Mouse (Mus musculus): ENCODE measurements around the gene Pard3.

Pard3 gene

DNA sequence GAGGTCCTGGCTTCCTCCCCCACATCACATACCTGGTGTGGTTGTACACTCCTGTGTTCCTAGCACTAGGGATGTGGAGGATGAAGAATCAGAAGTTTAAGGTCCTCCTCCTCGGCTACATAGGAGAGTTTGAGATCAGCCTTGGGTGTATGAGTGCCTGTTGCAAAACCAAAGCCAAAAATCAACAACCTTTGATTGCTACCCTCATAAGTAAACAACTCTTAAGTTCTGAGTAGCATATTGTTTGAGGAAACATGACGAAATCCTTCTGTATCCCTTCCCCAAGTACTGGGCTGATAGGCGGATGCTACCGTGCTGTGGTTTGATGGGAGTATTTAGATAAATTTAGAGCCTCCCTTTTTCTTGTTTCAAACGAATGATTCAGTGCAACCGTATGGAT is 20.9 kb downstream of the Pard3 start:
- DNase-seq (ENCODE audit: low read depth, low spot score): no peak

DNA sequence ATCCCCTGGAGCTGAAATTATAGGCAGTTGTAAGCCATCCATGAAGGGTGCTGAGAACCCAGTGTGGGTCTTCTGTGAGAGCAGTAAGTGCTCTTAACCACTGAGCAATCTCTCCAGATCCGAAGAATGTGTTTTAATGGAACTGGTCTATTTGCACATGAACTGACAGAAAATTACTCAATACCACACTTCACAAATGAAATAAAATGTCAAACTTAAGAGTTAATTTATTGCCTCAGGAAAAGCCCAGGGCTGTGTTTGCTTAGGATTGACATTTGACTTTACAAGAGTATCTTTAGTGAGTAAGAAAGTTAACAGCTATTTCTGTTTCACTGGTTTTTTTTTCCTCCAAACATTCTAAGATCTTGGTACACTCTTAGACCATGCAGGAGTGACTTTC is 23.7 kb downstream of the Pard3 start:
- DNase-seq (ENCODE audit: low read depth, low spot score): no peak

GRCm38 (mm10) chr8:127088372-127088771 is 24.7 kb downstream of the Pard3 start:
- peak; percentile 63 for DNase-seq (ENCODE audit: low read depth, low spot score)

DNA sequence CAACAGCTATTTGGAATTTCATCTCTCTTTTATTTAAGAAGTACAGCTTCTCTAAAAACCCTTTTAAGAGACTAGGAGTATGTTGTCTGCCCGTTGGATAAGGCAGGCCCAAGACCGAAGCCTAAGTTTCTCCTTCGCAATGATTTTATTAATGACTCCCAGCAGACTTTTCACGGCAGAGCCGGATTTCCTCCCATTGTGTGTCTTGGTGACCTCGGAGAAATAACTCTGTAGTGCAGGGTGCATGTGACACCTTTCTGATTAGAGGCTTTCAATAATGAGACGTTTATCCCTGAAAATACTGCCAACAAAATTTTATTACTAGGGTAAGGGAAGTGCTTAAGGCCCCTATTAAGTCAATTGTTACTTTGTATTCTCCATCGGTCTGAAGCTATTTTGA is 25.3 kb downstream of the Pard3 start:
- no peak for DNase-seq (ENCODE audit: low read depth, low spot score)

DNA sequence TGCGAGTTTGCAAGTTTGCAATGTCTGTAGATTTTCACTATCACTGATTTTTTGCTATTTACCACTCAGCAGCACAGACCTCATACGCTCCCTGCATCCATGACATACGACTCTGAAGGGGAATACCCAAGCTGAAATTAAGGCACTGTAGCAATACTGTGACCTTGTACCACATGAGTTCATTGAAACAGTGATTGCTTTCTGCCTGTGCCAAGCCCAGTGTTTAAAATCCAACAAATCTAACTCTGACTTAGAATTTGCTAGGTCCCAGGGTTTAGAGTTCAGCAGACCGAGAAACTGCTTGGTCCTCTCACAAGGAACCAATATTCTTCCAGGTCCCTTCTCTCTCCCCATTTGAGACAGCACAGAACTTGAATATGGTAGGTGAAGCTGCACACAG is 26.7 kb downstream of the Pard3 start:
- DNase-seq (ENCODE audit: low read depth, low spot score): no peak

- DNase-seq (ENCODE audit: low read depth, low spot score): no peak
Measured at GRCm38 (mm10) chr8:127091936-127092335, 28.2 kb downstream of the Pard3 start.

GRCm38 (mm10) chr8:127092383-127093112 is 28.9 kb downstream of the Pard3 start:
- DNase-seq (ENCODE audit: low read depth, low spot score): peak; percentile 73

DNA sequence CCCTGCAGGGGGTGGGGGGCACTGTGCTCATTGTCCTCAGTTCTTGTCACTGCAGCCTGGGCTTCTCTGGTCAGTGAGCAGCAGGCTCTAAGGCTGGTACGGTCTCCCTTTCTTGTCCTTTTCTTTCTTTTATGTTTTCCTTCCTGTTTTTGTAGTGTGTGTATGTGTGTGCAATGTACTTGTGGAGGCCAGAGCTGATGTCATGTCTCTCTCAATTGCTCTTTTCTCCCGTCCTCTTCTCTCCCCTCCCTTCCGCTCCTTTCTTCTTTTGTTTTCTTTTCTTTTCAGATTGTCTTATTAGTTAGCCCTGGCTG is 29.4 kb downstream of the Pard3 start:
- DNase-seq (ENCODE audit: low read depth, low spot score): no peak

- no peak for DNase-seq (ENCODE audit: low read depth, low spot score)
Measured at GRCm38 (mm10) chr8:127095763-127096162, 32.1 kb downstream of the Pard3 start.

DNA sequence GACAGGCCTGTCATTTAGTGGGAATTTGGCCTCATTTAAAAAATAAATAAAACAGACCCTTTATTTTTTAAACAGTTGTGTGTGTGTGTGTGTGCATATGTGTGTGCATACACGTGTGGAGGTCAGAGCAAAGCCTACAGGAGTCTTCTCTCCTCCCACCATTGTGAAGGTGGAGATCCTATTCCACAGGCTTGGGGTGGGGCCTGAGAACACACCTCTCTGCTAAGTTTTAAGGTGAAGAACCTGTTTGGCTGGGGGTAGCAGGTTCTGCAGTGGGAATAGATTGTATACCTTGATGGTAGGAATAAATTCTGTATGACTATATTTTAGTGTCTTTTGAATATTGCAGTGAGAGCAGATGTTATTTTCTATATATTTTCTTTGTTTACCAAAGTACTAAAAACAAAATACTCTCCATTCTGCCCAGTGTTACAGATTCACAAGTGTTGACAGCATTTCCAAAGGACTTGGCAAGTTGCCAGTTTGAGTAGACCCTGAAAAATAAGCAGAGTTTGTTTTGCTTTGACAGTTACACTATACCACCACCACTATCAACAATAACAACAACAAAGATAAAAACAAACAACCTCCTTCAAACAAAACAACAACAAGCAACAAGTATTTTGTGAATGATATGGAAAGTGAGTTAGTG is 35.9 kb downstream of the Pard3 start:
- DNase-seq (ENCODE audit: low read depth, low spot score): no peak

GRCm38 (mm10) chr8:127103256-127103655 is 39.6 kb downstream of the Pard3 start:
- DNase-seq (ENCODE audit: low read depth, low spot score): no peak

DNA sequence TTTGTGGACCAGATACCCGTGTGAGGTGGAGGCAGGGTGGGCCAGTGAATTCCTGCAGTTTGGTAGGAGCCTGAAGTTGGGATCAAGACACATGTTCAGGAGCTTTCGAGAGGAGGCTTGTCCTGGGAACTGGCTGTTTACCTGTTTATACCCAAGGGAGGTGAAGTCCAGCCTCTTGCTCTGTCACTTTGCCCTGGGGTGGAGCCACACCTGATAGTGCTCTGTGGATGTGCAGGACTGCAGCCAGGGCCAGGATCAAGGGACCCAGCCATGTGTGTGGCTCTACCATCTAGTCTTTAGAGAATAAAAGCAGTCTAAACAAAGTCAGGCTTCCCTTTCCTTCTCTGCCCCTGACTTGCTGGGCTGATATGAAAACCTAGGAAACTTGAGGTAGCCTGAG is 40.9 kb downstream of the Pard3 start:
- no peak for DNase-seq (ENCODE audit: low read depth, low spot score)

DNA sequence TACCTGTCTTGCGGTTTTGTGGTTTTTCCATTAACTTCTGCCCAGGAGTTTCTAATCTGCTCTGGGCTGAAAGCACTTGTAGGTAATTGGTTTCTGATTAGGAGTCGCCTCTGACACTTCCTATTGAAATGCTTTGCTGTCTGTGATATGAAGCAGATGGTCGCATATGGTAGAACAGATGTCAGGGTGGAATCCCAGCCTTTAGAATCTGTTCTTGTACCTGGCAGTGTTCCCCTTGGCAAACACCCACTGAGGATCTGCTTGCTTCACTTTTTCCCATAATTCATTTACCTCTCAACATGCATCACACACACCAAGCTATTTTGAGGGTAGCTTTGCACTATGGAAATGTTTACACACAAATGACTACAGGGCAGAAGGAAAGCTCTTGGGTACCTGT is 44.2 kb downstream of the Pard3 start:
- DNase-seq (ENCODE audit: low read depth, low spot score): no peak

DNA sequence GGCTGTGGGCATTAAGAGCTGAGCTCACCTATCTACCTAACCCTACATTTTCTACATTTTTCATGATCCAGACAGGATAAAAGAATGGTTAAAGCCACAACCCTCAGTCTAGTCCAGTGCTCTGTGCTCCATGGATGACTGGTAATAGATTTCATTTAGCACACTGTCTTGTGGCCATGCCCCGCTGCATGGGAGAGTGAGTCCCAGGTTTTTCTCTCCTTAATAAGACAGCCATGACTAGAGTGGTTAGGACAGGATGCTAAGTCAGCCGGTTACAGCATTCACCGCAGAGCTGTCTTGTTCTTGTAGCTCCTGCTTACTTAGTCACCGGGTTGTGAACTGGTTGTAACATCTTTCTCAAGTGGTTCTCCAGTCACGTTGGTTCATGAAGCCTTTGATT is 49.5 kb downstream of the Pard3 start:
- DNase-seq (ENCODE audit: low read depth, low spot score): no peak

DNA sequence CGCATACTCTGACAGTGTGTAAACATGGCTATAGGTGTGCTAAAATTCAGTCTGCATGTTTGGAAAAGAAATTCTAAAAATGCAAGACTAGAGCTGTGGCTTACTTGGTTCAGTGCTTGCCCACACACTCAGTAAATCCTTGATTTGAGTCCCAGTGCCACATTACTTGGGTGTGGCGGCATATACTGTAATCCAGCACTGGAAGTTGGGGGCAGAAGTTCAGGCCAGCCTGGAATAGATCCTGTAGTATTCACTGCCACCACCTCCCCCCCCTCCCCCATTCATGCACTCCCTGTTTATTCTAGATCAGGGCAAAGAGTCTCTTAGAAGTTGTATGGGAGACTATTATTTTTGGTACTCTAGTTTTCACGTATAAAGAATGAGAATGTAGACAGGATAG is 52.1 kb downstream of the Pard3 start:
- no peak for DNase-seq (ENCODE audit: low read depth, low spot score)

DNA sequence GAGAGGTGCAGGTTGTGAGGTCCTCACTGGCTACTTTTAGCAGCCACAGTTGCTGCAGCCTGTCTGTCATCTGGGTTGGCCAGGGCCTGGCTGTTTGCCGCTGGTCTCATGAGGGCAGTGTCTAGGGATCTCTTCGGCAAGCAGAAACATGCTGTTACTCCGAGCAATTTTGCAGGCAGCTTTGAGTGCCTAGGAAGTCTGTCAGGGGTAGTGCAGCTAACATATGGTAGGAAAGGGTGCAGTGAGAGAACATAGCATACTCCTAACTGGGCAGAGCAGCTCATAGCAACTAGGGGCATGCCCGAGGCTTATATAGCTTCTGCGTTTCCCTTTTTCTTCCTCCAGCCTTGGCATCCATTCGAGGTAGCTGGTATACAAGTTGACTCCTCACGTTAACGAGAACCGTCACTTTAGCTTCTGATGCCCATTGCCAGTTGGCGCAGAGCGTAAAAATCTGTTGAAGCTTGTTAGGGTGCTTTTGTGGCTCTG is 54.7 kb downstream of the Pard3 start:
- no peak for DNase-seq (ENCODE audit: low read depth, low spot score)

DNA sequence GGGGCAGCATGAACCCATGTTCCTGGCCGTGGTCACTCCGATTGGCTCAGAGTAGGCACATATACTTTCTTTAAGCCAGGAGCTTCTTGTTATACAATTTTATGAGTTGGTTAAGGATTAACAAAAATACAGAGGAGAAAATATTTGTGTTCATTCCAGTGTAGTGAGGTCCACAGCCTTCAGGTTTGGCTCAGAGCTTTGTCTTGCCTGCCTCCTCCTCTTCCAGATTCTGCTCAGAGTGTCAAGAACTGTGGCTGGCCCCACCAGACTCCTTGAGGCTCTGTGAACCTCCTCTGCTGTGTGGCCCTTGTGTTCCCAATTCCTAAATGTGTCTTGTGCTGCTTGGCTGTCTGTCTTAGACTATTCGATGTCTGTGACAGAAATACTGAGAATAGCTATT is 59.7 kb downstream of the Pard3 start:
- no peak for DNase-seq (ENCODE audit: low read depth, low spot score)

- no peak for DNase-seq (ENCODE audit: low read depth, low spot score)
Measured at GRCm38 (mm10) chr8:127124795-127125194, 61.1 kb downstream of the Pard3 start.

DNA sequence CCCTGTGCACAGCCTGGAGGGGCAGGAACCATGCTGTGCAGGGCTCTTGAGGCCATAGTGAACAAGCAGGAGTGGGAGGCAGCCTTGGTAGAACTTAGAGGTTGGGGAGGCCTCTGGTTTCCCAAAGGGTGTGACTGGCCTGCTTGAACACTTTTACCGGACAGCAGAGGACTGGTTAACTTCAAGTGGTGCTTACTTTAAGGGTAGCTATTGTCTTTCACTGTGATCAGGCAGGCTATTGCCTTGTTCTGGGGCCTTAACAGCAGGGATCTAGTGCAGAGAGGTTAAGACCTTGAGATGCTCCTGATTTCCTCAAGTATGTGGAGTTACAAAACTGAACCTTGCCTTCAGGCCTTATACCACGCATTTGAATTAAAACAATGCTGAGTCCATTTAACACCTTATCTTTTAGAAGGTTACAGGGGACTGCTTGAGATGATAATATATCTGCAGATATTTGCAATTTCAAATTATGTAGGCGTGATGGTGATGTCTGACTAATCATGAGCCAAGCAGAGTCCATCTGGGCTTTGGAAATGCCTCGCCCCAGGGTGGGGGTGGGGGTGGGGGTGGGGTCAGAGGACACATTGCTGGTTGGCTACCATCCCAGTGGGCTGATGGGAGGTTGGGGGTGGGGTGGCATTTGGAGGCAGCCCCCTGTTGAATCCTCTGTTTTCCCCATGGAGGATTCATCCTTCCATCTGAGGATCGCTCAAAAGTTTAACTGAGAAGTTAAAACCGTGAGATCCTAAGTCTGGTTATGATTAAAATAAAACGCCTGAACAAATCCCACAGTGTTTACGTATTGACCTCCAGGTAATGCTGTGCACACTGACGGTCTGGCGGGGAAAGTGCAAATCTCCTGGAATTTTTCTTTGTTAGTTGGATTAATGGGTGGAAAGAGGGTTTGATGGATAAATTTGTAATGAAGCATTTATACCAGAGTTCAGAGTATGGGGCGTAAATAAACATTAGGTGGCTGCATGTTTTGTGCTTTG is 62.3 kb downstream of the Pard3 start:
- DNase-seq (ENCODE audit: low read depth, low spot score): no peak

- DNase-seq (ENCODE audit: low read depth, low spot score): no peak
Measured at GRCm38 (mm10) chr8:127128781-127129396, 65.2 kb downstream of the Pard3 start.

GRCm38 (mm10) chr8:127134327-127134726 is 70.6 kb downstream of the Pard3 start:
- DNase-seq (ENCODE audit: low read depth, low spot score): no peak

DNA sequence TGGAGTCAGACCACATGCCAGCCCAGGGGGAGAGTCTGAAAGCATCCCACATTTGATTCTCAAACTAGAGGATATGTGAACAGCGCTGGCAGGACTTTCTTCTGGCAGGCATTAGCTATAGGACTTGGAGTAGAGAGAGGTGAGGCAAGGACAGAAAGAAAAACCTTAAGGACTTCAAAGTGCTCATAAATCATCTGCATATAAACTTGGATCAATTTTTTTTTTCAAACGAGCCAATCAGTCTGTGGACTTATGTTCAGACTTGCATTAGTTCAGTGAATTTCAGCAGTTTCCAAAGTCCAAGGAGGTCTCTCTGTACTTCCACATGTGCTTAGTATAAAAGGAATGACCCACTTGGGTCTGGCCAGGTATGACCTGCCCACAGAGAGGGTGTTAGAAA is 72.5 kb downstream of the Pard3 start:
- no peak for DNase-seq (ENCODE audit: low read depth, low spot score)
